Mouse (Mus musculus) limb, embryonic 12.5 days (tissue): ENCODE measurements around the gene Olah. TPM values are rescaled to one million over a fixed set of nuclear protein-coding genes. Genes with fewer than 3 reads are reported as not detected.

Experiments
- ATAC-seq: fragments of 200-750 bp; cut with Nextera tagmentation; 2 replicates; pipeline ENCODE4 v1.8.0; 2017; ENCODE audit warnings: low read depth, moderate TSS enrichment; ENCODE audit not compliant: insufficient number of reproducible peaks, insufficient read depth, low FRiP score, low TSS enrichment
- H3K27ac ChIP-seq: fragments of 300-500 bp; sonication (generic); 2 replicates; pipeline ENCODE4 v1.5.1; 2016; ENCODE audit warnings: mild to moderate bottlenecking, moderate library complexity
- H3K27me3 ChIP-seq: fragments of 300-500 bp; sonication (generic); 2 replicates; pipeline ENCODE4 v1.6.1; 2016; ENCODE audit warnings: mild to moderate bottlenecking, moderate library complexity
- H3K36me3 ChIP-seq: fragments of 300-500 bp; sonication (generic); 2 replicates; pipeline ENCODE4 v1.6.1; 2016; ENCODE audit warnings: mild to moderate bottlenecking, moderate library complexity
- H3K4me1 ChIP-seq: fragments of 300-500 bp; sonication (generic); replicated peaks from 2 replicates; pipeline ENCODE4 v1.6.1; 2016
- H3K4me2 ChIP-seq: fragments of 300-500 bp; sonication (generic); 2 replicates; pipeline ENCODE4 v1.6.1; 2016; ENCODE audit warnings: mild to moderate bottlenecking, moderate library complexity
- H3K4me3 ChIP-seq: fragments of 300-500 bp; sonication (generic); replicated peaks from 2 replicates; pipeline ENCODE4 v1.5.1; 2016; ENCODE audit warnings: mild to moderate bottlenecking
- H3K9ac ChIP-seq: fragments of 300-500 bp; sonication (generic); replicated peaks from 2 replicates; pipeline ENCODE4 v1.6.1; 2016; ENCODE audit warnings: mild to moderate bottlenecking, moderate library complexity
- H3K9me3 ChIP-seq: fragments of 300-500 bp; sonication (generic); 2 replicates; pipeline ENCODE4 v1.6.1; 2016; ENCODE audit warnings: mild to moderate bottlenecking, moderate library complexity
- WGBS: fragments of 180-500 bp; shearing (Covaris S2); methylation state at CpG from one replicate; pipeline ENCODE4 v1.1.7; 2016; 5-methylcytosine and 5-hydroxymethylcytosine counted together
- polyA plus RNA-seq: library from polyadenylated mRNA; unstranded; fragments of >200 nt; fragmentation: Nextera tagmentation; extraction: Ambion mirVana; gene quantifications from 2 replicates; pipeline ENCODE4 v1.2.1, GENCODE M21; 2016

The Olah gene
- polyA plus RNA-seq, 1 experiment from 2014 or later, result not detected

DNA sequence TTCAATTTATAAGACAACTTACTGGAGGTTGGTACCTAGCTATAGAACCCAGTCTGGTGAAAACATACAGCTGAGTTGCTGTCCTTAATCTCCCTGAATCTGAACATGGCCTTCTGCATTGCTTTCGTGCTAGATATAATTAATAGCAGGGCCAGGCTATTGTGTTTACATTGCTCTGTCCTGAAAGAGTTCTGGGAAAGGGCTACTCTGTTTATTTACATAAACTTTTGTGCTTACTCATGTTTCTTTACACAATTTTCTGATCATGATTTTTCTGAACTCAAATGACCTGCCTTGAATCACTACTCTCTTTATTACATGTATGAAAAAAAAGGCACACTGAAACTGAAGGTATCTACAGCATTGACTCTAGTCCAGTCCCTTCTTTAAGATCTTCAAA is 18.7 kb upstream of the Olah start:
- Histone ChIP-seq H3K27me3 (peaks cover 25% of the 10 kb centered on the region), H3K4me2 (no peak overlapping the region), H3K9ac (no peak overlapping the region), H3K4me3 (no peak overlapping the region), H3K36me3 (no peaks in the 10 kb centered on the region), H3K4me1 (no peaks in the 10 kb centered on the region), H3K27ac (no peak overlapping the region), H3K9me3 (no peaks in the 10 kb centered on the region)
- no peak for ATAC-seq
- WGBS, result 73% methylated on average over 1 of the region's 1 CpGs

- Histone ChIP-seq H3K36me3 (no peaks in the 10 kb centered on the region), H3K27ac (no peak overlapping the region), H3K4me2 (no peak overlapping the region), H3K4me1 (no peaks in the 10 kb centered on the region), H3K9ac (no peak overlapping the region), H3K4me3 (no peak overlapping the region), H3K9me3 (no peaks in the 10 kb centered on the region), H3K27me3 (peaks cover 23% of the 10 kb centered on the region)
- ATAC-seq, result no peak
- 27% methylated on average over 4 of the region's 4 CpGs for WGBS
Measured at GRCm38 (mm10) chr2:3414241-3414640, 17.2 kb upstream of the Olah start.

- H3K27me3 ChIP-seq, result no peaks in the 10 kb centered on the region
- no peak for ATAC-seq
- no peaks in the 10 kb centered on the region for H3K9me3 ChIP-seq
- H3K4me2 ChIP-seq, result no peak overlapping the region
- 80% methylated on average over 7 of the region's 7 CpGs for WGBS
- H3K9ac ChIP-seq, result no peak overlapping the region
- H3K27ac ChIP-seq, result no peak overlapping the region
- H3K4me1 ChIP-seq, result no peaks in the 10 kb centered on the region
- H3K36me3 ChIP-seq, result no peaks in the 10 kb centered on the region
- H3K4me3 ChIP-seq, result no peak overlapping the region
Measured at GRCm38 (mm10) chr2:3407756-3408155, 10.7 kb upstream of the Olah start.

DNA sequence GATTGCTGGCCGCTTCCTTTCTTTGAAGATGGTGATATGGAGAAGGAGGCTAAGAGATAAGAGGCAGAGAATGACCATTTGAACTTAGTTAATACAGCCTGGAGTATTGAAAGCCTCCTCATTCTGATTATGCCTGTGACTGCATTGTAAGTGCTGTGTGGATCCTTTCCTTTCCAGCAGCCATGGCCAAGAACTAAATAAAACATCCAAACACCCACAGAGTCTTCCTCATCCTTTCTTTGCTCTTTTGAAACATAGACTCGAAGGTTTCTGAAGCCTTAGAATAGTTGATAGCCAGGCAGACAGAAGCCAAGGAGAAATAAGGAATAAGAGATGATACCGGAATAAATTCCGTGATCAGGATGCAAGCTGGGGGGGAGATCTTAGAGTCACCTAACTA is 9.0 kb upstream of the Olah start:
- H3K27ac ChIP-seq, result no peak overlapping the region
- H3K4me3 ChIP-seq, result no peak overlapping the region
- no peaks in the 10 kb centered on the region for H3K36me3 ChIP-seq
- H3K9me3 ChIP-seq, result no peaks in the 10 kb centered on the region
- no peaks in the 10 kb centered on the region for H3K4me1 ChIP-seq
- no peak overlapping the region for H3K9ac ChIP-seq
- ATAC-seq, result no peak
- no peak overlapping the region for H3K4me2 ChIP-seq
- no peaks in the 10 kb centered on the region; the same call in 1 of the 2 replicates for H3K27me3 ChIP-seq
- WGBS, result 86% methylated on average over 4 of the region's 4 CpGs

DNA sequence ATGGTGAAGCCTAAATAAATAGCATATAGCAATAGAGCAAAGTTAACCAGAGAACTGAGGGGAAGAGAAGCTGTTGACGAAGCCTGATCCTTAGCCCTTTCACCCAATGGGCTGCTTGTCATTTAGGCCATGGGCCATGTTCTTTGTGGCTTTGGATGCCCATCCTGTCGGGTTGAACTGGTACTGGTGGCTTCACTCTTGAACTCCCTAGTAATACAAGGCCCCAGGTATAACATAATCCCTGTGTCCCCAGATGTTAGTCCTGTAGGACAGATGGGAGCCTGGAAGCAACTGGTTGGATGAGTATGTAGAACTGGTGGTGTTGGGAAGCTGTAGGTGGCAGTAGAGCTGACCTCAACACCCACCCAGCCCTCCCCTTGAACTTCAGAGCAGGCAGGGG is 5.1 kb downstream of the Olah start:
- Histone ChIP-seq H3K4me1 (no peaks in the 10 kb centered on the region), H3K9ac (no peak overlapping the region), H3K27ac (no peak overlapping the region), H3K27me3 (no peaks in the 10 kb centered on the region), H3K9me3 (no peaks in the 10 kb centered on the region), H3K4me2 (no peak overlapping the region), H3K4me3 (no peak overlapping the region), H3K36me3 (no peaks in the 10 kb centered on the region)
- 79% methylated on average over 2 of the region's 2 CpGs for WGBS
- ATAC-seq, result no peak

DNA sequence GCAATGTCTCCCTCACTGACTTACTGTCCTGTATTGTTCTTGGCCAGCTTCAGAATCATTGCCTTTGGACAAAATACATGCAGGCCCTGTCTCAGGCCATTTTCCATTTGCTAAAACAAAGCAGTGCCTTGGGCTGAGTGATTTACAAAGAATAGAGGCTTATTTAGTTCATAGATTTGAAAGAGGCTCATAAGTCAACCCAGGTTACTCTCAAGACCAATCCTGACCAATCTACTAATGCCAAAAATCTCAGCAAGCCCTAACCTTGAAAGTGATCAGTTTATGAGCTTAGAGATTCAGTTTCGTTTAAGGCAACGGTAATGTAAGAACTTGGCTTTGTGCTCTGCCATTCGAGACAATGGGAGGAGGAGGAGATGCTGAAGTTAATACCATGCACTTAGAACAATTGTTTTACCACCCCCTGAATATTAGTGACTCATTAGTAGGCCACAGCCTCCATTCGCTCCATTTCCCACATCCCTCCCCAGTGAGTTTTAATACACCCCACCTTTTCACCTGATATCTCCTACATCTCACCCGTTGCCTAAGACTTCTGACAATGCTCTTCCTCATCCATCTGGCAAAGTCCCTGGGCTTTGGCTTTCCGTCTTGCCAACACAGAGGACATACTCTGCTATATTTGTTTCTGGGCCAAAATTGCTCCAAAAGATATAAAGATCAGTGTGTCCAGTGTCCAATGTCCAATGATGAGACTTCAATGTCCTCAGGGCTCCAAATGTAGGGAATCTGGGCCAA is 9.7 kb downstream of the Olah start:
- Histone ChIP-seq H3K9me3 (no peaks in the 10 kb centered on the region), H3K4me1 (no peaks in the 10 kb centered on the region), H3K36me3 (no peaks in the 10 kb centered on the region), H3K4me3 (no peak overlapping the region), H3K27ac (no peak overlapping the region), H3K4me2 (no peak overlapping the region), H3K9ac (no peak overlapping the region), H3K27me3 (no peaks in the 10 kb centered on the region)
- WGBS, result 82% methylated on average over 6 of the region's 6 CpGs
- no peak for ATAC-seq

GRCm38 (mm10) chr2:3365127-3365526 is 31.9 kb downstream of the Olah start:
- H3K27me3 ChIP-seq, result no peaks in the 10 kb centered on the region
- H3K4me1 ChIP-seq, result no peaks in the 10 kb centered on the region
- H3K36me3 ChIP-seq, result no peaks in the 10 kb centered on the region
- 69% methylated on average over 4 of the region's 4 CpGs for WGBS
- no peaks in the 10 kb centered on the region for H3K9me3 ChIP-seq
- no peak overlapping the region for H3K27ac ChIP-seq
- no peak overlapping the region for H3K9ac ChIP-seq
- H3K4me2 ChIP-seq, result no peak overlapping the region
- no peak overlapping the region for H3K4me3 ChIP-seq
- no peak for ATAC-seq

DNA sequence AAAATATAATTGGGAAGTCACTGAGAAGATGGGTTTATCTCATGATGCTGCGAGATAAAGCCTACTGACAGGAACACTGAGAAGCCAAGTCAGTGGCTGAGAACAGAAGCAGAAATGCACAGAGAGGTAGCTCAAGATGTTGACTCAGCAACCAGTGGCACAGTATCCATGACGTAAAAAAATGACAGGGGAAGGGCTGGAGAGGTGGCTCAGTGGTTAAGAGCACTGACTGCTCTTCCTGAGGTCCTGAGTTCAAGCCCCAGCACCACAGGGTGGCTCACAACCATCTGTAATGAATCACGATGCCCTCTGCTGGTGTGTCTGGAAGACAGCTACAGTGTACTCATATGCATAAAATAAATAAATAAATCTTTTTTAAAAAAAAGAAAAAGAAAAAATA is 35.9 kb downstream of the Olah start:
- 81% methylated on average over 3 of the region's 3 CpGs for WGBS
- H3K4me2 ChIP-seq, result no peak overlapping the region
- no peak overlapping the region for H3K4me3 ChIP-seq
- H3K9me3 ChIP-seq, result no peaks in the 10 kb centered on the region
- H3K9ac ChIP-seq, result no peak overlapping the region
- no peaks in the 10 kb centered on the region for H3K36me3 ChIP-seq
- no peak overlapping the region for H3K27ac ChIP-seq
- H3K4me1 ChIP-seq, result no peaks in the 10 kb centered on the region
- H3K27me3 ChIP-seq, result no peaks in the 10 kb centered on the region
- ATAC-seq, result no peak

- H3K9ac ChIP-seq, result no peak overlapping the region
- H3K27ac ChIP-seq, result no peak overlapping the region
- H3K4me1 ChIP-seq, result no peaks in the 10 kb centered on the region
- H3K4me3 ChIP-seq, result no peak overlapping the region
- no peak overlapping the region for H3K4me2 ChIP-seq
- WGBS, result 82% methylated on average over 3 of the region's 3 CpGs
- H3K27me3 ChIP-seq, result no peaks in the 10 kb centered on the region
- no peak for ATAC-seq
- H3K36me3 ChIP-seq, result no peaks in the 10 kb centered on the region
- no peaks in the 10 kb centered on the region for H3K9me3 ChIP-seq
Measured at GRCm38 (mm10) chr2:3357887-3358286, 39.1 kb downstream of the Olah start.

DNA sequence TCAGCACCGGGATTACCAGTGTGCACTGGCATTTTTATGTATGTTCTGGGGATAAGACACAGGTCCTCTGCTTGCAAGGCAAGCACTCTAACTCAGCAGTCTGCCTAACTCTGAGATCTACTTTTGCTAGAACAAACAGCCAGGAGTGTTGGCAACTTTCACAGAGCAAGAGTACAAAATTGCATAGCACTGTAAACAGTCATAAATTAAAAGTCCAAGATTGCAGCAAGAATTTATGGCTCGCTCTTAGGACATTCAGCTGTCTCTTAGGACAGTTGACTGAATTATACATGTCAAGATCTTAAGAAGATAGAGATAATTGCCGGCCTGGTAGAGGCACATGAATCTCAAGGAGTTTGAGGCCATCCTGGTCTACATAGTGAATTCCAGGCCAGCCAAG is 40.7 kb downstream of the Olah start:
- Histone ChIP-seq H3K36me3 (no peaks in the 10 kb centered on the region), H3K27ac (no peak overlapping the region), H3K27me3 (no peaks in the 10 kb centered on the region), H3K4me1 (no peaks in the 10 kb centered on the region), H3K4me3 (no peak overlapping the region), H3K4me2 (no peak overlapping the region), H3K9me3 (no peaks in the 10 kb centered on the region), H3K9ac (no peak overlapping the region)
- no peak for ATAC-seq
- 65% methylated on average over 3 of the region's 3 CpGs for WGBS

- 94% methylated on average over 8 of the region's 8 CpGs for WGBS
- no peaks in the 10 kb centered on the region for H3K4me1 ChIP-seq
- no peak overlapping the region for H3K4me2 ChIP-seq
- no peaks in the 10 kb centered on the region for H3K27me3 ChIP-seq
- no peak overlapping the region for H3K4me3 ChIP-seq
- H3K27ac ChIP-seq, result no peak overlapping the region
- no peak for ATAC-seq
- no peaks in the 10 kb centered on the region for H3K36me3 ChIP-seq
- H3K9ac ChIP-seq, result no peak overlapping the region
- H3K9me3 ChIP-seq, result no peaks in the 10 kb centered on the region
Measured at GRCm38 (mm10) chr2:3355793-3356192, 41.2 kb downstream of the Olah start.

DNA sequence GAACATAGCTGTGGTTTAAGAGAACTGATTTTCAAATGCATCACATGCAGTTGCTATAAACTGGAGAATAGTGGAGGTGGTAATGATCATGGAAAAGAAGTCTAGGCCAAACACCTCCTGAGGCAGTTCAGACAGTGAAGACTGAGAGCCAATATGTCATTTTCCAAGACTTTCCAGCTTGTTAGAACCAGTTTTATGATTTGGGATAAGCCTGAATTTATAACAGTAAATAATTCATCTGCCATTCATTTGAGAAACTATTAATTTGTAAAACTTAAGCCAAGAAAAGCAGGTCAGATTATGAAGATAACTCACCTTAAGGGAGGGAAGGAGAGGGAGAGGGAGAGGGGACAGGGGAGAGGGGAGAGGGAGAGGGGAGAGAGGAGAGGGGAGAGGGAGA is 43.9 kb downstream of the Olah start:
- H3K9ac ChIP-seq, result no peak overlapping the region
- no peak for ATAC-seq

More for the DNA sequence above, 43.9 kb downstream of the Olah start:
- Histone ChIP-seq H3K9me3 (no peaks in the 10 kb centered on the region), H3K27me3 (no peaks in the 10 kb centered on the region), H3K36me3 (no peaks in the 10 kb centered on the region), H3K4me1 (no peaks in the 10 kb centered on the region), H3K4me2 (no peak overlapping the region), H3K4me3 (no peak overlapping the region), H3K27ac (no peak overlapping the region)
